Mouse (Mus musculus): ENCODE results near the gene Glt28d2.

Gene Glt28d2

DNA sequence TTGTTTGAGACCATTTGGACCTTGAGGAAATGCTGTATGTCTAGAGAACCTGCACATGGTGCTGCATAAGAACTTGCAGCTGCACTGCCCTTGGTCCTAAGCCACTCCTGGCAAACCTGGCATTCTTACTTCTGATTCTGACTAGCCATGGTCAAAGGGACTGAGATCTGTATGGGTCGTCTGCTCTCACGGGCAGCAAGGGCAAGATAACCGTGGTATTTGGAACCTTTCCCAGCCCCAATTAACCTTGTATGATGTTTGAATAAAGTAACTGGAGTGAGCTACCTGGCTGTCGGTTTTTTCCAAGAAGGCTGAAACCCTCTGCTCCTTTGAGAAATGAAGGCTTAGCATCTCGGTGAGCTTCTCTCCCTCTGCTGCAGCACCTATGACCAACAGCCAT, 8.4 kb downstream of the Glt28d2 start:
- DNase-seq (ENCODE audit: low spot score) = no peak

DNA sequence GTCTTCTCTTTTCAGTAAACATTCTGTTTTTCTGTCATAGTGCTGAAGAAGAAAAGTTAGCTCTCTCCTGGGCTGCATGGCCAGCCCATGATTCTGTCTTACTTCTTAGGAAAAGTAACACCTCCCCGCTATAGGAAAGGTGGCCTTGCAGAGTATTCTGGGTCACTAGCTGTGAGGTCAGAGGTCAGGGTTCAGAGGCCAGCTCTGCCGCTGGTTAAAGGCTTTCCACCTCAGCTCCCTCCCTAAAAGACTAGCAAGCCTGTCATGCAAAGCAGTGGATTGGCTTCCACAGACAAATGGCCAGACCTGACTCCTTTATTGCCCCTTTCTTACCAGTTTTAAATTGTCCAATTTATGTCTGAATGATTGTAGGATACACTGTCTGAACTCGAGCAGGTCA, 23.3 kb downstream of the Glt28d2 start:
- no peak for DNase-seq (ENCODE audit: low spot score)

DNA sequence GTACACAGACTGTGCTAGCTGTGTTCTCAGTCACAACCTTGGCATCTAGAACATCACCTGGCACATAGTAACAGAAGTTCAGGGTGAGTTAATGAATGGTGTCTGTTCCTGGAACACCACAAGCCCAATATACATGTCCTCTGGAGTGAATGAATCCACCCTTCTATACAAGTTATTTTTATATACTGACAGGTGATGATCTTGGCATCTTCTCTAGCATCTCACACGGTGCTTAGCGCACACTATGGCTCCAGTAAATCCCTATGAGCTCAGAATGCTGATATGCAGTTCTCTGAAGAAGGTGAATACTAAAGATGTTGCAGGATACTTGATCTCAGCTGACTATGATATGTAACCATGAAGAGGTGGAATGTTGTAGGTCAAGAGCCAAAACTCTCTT, 24.4 kb downstream of the Glt28d2 start:
- no peak for DNase-seq (ENCODE audit: low spot score)

DNA sequence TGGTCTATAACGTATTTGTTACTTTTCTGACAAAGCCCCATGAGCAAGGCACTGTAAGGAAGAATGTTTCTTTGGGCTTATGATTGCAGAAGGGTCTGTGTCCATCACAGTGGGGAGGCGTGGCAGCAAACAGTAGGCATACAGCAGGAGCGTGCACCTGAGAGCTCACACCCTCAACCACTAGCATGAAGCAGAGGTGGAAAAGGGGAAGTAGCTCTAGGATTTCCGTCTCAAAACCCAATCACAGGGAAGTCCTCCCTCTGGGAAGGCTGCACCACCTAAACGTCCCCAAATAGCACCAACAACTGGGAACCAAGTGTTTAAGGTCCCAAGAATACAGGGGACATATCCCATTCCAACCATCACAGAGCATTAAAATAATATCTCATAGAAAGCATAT, 26.3 kb downstream of the Glt28d2 start:
- DNase-seq (ENCODE audit: low spot score) = no peak

DNA sequence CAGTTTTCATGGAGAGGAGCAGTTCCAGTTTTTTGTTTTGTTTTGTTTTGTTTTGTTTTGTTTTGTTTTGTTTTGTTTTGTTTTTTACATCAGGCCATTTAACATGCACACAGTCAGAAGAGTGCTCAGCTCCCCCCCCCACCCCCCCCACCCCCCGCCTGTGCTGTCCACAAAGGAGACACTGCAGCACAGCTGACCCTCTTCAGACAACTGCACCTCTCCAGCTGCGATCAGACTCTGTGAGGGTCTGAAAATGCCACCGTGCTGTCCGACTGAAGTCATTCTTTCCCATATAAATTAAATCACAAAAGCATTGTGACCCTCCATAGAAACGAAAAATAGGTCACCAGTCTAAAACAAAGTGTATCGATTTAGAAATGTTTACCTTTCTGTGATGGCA, 28.0 kb downstream of the Glt28d2 start:
- no peak for DNase-seq (ENCODE audit: low spot score)

DNA sequence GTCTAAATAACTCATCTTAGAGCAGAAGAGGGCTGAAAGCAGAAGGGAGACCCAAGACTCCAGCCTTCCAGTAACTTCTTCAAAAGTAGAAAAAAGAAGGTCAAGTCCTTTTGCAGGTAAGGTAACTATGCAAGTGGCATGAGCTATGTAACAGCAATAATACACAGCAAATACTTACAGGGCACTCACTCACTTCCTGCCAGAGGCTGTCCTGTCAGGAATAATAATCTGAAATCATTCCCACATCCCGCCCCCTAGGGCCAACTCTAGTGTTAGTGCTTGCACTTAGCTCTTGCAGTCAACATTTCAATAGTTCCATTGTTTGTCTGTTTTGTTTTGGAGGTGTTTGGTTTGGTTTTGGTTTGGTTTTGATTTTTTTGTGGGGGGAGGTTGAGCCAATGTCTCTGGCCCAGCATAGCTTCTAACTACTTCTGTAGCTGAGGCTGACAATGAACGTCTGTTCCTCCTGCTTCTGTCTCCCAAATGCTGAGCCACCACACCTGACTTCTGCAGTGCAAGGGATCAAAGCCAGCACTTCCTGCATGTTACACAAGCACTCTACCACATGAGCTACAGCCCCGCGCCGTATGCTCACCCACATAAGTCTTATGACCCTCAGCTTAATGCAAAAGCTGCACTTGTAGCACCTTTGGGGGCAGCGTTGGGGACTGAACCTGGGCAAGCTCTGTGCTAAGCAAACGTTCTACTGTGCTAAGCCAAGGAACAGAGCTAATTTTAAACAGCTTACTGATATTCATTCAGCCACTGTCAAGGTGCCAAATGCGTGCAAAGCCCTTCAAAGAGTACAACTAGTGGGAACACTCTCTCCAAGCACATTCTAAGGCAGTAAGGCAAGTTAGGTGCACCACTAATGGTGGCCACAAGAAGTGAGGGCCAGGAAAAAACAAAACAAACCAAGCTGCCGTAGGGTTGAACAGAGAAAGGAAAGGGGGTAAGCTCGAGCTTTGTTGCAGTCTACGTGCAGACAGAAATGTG, 28.9 kb downstream of the Glt28d2 start:
- no peak for DNase-seq (ENCODE audit: low spot score)

DNA sequence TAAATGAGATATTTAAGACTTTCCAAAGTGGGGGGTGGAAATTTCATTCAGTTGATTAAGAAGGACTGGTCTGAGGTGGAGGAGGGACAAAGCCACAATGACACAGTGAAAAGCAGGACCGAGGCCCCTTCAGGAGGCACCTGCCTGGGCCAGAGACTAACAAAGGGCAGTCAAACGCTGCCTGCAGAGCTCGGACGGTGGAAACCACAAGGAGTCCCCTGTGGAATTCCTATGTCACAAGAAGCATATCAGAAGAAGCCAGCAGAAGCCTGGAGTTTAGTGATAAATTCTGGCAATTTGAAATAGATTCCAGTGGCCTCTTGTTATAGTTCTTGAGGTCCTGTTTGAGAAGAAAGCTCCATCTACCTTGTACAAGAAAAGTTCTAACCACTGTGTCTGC, 30.2 kb downstream of the Glt28d2 start:
- no peak for DNase-seq (ENCODE audit: low spot score)

DNA sequence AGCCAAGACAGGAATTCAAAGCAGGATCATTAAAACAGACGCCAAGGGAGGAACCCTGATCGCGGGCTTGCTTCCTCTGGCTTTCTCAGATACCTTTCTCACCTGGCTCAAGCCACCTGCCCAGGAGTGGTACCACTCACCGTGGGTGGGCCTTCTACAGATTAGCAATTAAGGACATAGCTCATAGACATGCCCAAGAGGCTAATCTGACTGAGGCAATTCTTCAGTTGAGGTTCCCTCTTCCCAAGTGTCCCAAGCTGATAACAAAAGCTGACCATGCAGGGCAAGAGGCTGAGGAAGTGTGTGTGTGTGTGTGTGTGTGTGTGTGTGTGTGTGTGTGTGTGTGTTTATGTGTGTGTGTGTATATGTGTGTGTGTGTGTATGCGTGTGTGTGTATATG, 31.4 kb downstream of the Glt28d2 start:
- no peak for DNase-seq (ENCODE audit: low spot score)

DNA sequence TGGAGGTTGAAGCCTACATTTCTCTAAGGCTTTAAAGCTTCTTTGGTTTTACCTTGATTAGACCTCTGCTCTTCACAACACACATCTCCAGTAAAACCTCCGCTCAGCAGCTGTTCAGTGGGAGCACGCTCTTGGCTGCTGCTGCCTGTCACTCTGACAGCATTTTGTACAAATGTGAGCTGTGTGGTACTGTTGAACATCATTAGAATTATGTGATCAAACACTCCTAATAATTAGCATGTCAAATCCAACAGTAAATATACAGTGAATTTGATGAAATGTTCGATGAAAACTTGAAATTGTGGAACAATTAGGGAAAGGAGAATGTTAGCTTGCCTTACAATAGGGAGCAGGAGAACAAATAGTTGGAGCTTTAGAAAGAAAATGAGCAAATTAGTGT, 32.3 kb downstream of the Glt28d2 start:
- no peak for DNase-seq (ENCODE audit: low spot score)

DNA sequence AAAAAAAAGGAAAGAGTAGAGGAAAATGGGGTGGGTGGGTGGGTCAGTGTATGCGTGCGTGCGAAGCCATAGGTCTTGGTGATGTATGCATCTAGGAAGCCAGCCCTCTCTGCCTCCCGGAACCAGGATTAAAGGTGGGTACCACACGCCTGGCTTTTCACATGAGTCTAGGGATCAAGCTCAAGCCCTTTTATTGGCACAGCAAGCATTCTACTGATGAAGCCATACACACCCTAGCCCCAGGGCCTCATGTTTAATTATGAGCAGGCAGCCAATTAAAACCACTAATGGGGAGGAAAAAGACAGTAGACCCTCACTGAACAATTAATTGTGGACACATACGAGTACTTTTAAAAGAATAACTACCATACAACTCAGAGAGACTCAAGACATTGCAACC, 33.2 kb downstream of the Glt28d2 start:
- DNase-seq (ENCODE audit: low spot score) = no peak

DNA sequence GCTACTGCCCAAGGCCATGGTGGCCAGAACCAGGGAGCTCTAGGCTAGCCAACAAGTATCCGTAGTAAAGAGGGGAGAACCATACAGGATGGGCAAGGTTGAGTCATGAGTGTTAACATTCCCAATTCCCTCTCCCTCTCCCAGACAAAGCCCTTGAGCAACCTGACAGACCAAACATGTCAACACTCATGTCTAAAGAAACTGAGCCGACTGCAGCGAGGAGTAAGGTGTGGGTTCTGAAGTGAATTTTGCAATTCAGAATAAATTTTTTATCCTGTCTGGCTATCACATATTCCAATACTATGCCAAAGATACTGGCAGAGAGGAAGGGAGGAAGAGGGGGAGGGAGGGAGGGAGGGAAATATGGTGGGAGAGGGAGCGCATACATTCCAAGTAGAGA, 33.6 kb downstream of the Glt28d2 start:
- DNase-seq (ENCODE audit: low spot score) = no peak

DNA sequence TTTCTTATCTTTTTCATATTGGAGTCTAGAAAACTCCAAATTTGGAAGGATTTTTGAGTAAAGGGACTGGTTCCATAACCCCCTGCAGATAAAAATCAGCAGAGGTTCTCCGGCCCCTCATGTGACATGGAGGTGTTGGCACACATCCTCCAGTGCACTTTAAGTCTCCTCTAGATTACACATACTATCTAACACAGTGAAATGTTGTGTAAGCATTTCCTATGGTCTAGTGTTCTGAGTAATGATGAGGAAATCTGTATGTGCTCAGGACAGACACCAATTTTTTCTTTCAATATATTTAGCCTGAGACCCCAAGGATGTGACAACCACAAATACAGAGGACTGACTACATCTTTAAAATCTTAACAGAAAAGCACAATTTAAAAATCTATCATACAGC, 37.2 kb downstream of the Glt28d2 start:
- DNase-seq (ENCODE audit: low spot score) = no peak

DNA sequence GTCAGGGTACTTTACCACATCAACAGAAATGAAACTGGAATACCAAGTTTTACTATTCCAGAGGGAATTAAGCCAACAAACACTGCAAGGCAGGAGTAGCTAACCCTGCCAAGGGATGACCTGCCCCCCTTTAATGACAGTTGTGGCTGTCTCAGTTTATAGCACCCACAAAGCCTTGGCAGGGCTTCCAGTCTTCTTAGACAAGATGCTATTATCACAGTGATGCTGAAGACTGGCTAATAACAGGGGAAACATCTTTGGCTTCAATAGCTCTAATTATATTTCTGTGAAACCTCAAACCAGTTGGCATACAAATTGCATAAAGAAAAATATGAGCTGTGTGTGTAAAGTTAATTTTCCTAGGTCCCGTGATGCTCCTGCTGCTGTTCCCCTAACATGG, 41.0 kb downstream of the Glt28d2 start:
- DNase-seq (ENCODE audit: low spot score) = no peak

DNA sequence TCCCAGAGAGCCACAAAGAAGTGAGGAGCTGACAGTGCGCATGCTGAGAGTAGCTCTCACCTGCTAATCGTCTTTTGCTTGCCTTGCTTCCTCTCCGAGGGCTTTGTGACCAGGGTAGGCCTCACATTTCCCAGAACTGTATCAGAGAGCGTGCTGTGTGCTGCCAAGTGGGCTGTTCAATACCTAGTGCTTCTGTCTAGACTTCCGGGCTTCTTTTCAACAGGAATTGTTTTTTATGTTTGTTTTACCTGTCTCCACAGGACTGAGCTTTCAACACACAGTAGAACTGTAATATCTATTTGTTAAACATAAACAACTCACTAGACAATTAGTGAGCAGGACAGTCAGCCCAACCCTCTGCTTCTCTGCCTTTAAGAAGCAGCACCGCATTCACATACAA, 42.0 kb downstream of the Glt28d2 start:
- no peak for DNase-seq (ENCODE audit: low spot score)

DNA sequence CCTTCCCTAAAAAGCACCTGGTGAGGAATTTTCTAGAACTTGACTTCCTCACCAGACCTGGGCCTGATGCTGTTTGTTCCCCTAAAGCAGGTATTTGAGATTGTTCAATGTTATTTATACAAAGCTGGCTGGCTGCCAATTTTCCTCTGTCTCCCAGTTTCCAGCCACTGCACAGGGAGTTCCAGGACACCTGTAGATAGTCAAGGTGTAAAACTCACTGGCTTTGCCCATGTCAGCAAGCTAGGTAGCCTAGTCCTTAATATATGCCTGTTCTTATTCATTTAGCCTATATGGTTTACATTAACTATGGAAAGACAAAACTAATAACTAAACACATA, 44.5 kb downstream of the Glt28d2 start:
- DNase-seq (ENCODE audit: low spot score) = no peak

DNA sequence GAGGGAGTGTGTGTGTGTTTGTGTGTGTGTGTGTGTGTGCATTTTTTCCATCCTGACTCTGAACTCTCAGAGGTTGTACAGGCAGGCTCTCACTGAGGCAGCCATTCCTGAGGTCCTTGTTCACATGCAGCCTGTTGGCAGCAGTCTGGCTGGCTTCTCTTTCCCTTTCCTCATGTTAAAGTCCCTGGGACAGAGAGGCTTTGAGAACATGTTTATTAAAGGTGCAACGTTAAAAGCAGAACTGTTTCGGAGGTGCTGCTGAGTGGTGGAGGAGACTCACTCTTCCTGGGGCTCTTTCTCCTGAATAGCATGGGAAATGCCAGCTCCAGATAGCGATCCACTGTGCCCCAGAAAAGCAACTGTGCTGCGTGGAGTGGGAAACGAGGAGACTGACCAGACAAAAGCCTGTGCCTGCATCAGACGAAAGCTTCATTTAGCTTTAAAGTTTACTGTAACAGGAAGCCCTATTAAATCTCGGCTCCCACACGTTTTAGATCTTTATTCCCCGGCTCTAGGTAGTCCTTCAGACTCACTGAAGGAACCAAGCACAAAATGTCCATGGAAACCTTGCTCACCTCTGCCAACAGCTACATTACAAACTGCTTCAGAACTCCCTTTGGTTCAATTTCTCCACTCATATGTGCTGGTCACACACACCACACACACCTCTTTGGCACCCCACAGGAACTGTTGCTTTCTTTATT, 45.0 kb downstream of the Glt28d2 start:
- DNase-seq (ENCODE audit: low spot score) = peak; percentile 14

DNA sequence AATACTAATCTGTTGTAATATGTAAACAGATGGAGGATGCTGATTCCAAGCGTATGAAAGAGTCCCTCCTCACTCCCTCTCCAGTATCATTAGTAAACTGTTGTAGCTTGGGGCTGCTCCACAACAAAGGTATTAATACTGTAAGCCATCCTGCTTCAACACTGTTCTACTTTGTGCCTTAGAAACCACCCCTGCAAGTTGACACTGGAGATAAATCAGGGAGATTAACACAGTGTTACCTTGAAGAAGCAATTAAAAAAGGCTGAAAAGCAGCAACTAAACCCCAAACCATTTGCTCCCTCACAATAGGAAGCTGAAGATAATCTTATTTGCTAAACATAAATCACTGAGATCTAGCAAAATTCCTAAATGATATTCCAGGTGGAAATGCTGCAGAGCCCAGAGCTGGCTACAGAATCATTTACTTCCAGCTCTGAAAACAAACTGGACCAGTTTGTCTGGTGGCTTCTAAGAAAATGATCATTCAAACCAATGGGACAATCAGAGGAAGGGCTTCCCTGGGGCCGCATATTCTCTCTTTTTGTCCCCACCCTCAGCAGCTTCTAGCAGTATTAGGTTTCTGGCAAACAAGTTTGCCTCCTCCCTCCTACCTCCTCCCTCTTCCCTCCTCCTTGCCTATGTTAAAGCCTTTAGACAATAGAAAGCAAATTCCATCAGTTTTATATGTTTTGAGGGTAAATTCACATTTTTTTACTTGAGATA, 45.7 kb downstream of the Glt28d2 start:
- DNase-seq (ENCODE audit: low spot score) = no peak

DNA sequence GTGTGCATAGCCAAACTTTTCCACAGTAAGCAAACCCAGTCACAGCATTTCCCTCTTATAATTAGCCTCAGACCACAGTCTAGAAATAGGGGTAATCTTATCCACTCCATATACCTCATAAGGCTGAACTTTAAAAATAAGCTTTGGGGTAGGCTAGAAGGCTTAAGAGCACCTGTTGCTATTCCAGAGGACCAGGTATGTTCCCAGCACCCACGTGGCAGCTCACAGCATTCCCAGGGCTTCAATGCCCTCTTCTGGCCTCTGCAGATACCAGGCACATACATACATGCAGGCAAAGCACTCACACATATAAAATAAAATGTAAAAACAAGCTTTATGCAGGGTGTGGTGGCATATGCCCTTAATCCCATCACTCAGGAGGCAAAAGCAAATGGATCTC, 53.7 kb downstream of the Glt28d2 start:
- no peak for DNase-seq (ENCODE audit: low spot score)

DNA sequence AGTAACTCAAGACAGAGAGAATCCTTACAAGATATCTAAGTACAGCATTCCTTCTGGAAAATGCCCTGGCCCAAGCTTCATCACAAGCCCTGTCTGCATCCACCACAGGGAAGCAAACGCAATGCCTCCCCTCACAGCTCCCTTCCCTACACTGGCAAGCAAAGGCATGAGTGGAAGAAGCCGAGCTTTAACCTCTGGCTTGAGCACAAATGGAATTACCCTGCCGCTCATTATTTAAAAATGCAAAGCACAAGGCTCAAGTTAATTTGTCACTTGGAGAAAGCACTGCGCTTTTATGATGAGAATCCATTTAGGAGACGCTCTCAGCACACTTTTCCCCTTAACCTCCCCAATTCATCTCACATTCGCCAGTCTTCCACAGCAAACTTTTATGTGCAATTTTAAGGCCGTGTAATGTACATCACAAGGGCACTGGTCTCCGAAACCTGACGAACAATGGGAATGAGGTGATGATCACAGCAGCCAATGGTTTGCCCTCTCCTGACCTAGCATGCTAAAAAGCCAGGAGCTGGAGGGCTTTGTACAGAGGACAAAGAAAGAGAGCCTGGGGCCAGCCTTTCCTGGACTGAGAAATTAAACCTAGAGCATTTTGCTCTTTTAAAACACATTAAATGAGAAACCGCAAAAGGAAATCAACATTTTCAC, 54.7 kb downstream of the Glt28d2 start:
- no peak for DNase-seq (ENCODE audit: low spot score)

DNA sequence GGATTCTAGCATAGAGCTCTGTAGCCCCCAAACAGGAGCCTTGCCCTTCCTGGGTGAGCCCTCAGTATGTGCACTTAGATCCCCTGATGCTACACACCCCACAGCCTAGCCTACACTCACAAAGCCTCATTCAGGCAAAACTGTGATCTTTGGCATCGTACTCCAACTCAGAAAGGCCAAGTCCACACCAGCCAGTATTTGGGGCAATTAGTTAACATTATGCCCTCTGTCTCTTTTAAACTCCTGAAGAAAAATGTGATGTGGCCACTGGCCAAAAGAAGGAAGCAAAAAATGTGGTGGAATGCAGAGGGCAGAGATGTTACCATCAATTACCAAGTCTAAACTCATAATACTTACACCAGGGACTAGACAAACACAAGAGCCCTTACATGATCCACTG, 55.5 kb downstream of the Glt28d2 start:
- DNase-seq (ENCODE audit: low spot score) = no peak

DNA sequence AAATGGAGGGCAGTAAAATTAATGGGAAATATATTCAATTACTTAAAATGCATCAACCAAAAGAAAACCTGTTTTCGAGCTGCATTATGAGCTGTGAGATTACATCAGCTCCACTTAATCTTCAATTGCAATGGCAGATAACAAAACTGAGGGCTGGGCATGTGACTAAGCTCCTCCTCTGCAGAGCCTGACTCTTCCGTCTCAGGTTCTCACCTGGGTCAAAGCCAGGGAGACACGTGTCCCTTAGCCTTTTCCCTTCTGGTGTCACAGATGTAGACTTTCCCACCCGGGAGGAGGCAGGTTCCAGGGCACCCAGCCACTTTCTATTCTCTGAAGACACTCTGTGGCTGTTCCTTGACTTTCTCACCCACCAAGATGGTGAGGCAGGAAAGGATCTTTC, 58.3 kb downstream of the Glt28d2 start:
- no peak for DNase-seq (ENCODE audit: low spot score)

DNA sequence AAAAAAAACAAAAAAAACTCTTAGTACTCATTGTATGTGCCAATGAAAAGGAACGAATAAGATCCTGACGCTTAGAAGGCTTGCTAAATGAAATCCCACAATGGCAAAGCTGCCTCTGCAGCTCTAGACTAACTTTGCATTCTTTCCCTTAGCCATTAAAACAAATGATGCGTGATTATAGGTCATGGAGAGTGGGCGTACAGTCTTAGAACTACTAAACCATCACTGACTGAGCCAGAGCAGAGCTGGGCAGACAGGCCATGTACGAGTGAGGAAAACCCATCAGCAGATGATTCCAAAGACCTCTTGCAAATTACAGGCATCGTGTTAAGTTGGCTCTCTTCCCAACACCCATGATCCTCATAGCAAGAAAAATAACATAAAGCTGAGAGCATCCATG, 59.5 kb downstream of the Glt28d2 start:
- no peak for DNase-seq (ENCODE audit: low spot score)

Data from adipocyte (in vitro differentiated cells).